Mouse (Mus musculus): ENCODE measurements at regions not wholly inside any gene's neighbourhood (a gene's known extent, or its start where the extent isn't known, plus 50 kb on each side); places are given as distances from the start of the nearest gene placed in this dataset.

- no peaks in the 10 kb centered on the region for H3K9me3 ChIP-seq (ENCODE audit: low read length)
- no peak for DNase-seq (ENCODE audit: low spot score)
- no peak for ATAC-seq
- H3K27me3 ChIP-seq (replicated peaks; ENCODE audit: insufficient read depth, low read length), result no peaks in the 10 kb centered on the region
- TF ChIP-seq EP300 (IDR thresholded peaks at IDR 0.05), result no peak
- no peak for TF ChIP-seq CTCF (IDR thresholded peaks at IDR 0.05)
- no peaks in the 10 kb centered on the region for H3K36me3 ChIP-seq (ENCODE audit: insufficient read depth, low read length)
- peaks cover 2% of the 10 kb centered on the region; the same call in 1 of the 2 replicates for H3K4me1 ChIP-seq (ENCODE audit: insufficient read depth, low read depth, low read length)
- WGBS, result 78% methylated on average over 10 of the region's 10 CpGs
- no peak overlapping the region for H3K4me2 ChIP-seq (replicated peaks; ENCODE audit: low read depth, low read length)
- H3K9ac ChIP-seq (replicated peaks; ENCODE audit: low read depth), result no peak overlapping the region
- H3K4me3 ChIP-seq (ENCODE audit: low read depth, low read length), result no peak overlapping the region
- H3K27ac ChIP-seq (ENCODE audit: low read length), result no peak overlapping the region
Measured at GRCm38 (mm10) chr2:72644151-72644843, 168.3 kb downstream of the Cdca7 start.

- 47% methylated on average over 5 of the region's 5 CpGs for WGBS
- no peak overlapping the region for H3K4me2 ChIP-seq (replicated peaks; ENCODE audit: low read depth, low read length)
- no peak overlapping the region for H3K27ac ChIP-seq (ENCODE audit: low read length)
- H3K36me3 ChIP-seq (ENCODE audit: insufficient read depth, low read length), result no peaks in the 10 kb centered on the region
- ATAC-seq, result no peak
- H3K27me3 ChIP-seq (replicated peaks; ENCODE audit: insufficient read depth, low read length), result no peaks in the 10 kb centered on the region
- H3K4me1 ChIP-seq (ENCODE audit: insufficient read depth, low read depth, low read length), result peaks cover 2% of the 10 kb centered on the region; the same call in 1 of the 2 replicates
- TF ChIP-seq CTCF (IDR thresholded peaks at IDR 0.05) (no peak), EP300 (IDR thresholded peaks at IDR 0.05) (no peak)
- no peak for DNase-seq (ENCODE audit: low spot score)
- H3K9me3 ChIP-seq (ENCODE audit: low read length), result no peaks in the 10 kb centered on the region
- no peak overlapping the region for H3K4me3 ChIP-seq (ENCODE audit: low read depth, low read length)
- no peak overlapping the region for H3K9ac ChIP-seq (replicated peaks; ENCODE audit: low read depth)
Measured at GRCm38 (mm10) chr2:72647642-72648041, 171.7 kb downstream of the Cdca7 start.

GRCm38 (mm10) chr2:72648294-72648693 lies 172.3 kb downstream of the Cdca7 start:
- no peak overlapping the region for H3K9ac ChIP-seq (replicated peaks; ENCODE audit: low read depth)
- no peak overlapping the region for H3K27ac ChIP-seq (ENCODE audit: low read length)
- DNase-seq (ENCODE audit: low spot score) (no peak), ATAC-seq (no peak)
- peaks cover 2% of the 10 kb centered on the region; the same call in 1 of the 2 replicates for H3K4me1 ChIP-seq (ENCODE audit: insufficient read depth, low read depth, low read length)
- no peaks in the 10 kb centered on the region for H3K9me3 ChIP-seq (ENCODE audit: low read length)
- no peak overlapping the region for H3K4me2 ChIP-seq (replicated peaks; ENCODE audit: low read depth, low read length)
- TF ChIP-seq CTCF (IDR thresholded peaks at IDR 0.05) (no peak), EP300 (IDR thresholded peaks at IDR 0.05) (no peak)
- H3K27me3 ChIP-seq (replicated peaks; ENCODE audit: insufficient read depth, low read length), result no peaks in the 10 kb centered on the region
- no peak overlapping the region for H3K4me3 ChIP-seq (ENCODE audit: low read depth, low read length)
- 47% methylated on average over 5 of the region's 5 CpGs for WGBS
- no peaks in the 10 kb centered on the region for H3K36me3 ChIP-seq (ENCODE audit: insufficient read depth, low read length)

GRCm38 (mm10) chr2:72655864-72656263 lies 179.9 kb downstream of the Cdca7 start:
- no peak for TF ChIP-seq EP300 (IDR thresholded peaks at IDR 0.05)
- peak; percentile 40 for TF ChIP-seq CTCF (IDR thresholded peaks at IDR 0.05)
- Histone ChIP-seq H3K9me3 (ENCODE audit: low read length) (no peaks in the 10 kb centered on the region), H3K27me3 (replicated peaks; ENCODE audit: insufficient read depth, low read length) (no peaks in the 10 kb centered on the region), H3K9ac (replicated peaks; ENCODE audit: low read depth) (no peak overlapping the region), H3K4me1 (ENCODE audit: insufficient read depth, low read depth, low read length) (no peaks in the 10 kb centered on the region), H3K4me3 (ENCODE audit: low read depth, low read length) (no peak overlapping the region), H3K4me2 (replicated peaks; ENCODE audit: low read depth, low read length) (no peak overlapping the region), H3K27ac (ENCODE audit: low read length) (no peak overlapping the region), H3K36me3 (ENCODE audit: insufficient read depth, low read length) (no peaks in the 10 kb centered on the region)
- DNase-seq (ENCODE audit: low spot score) (no peak), ATAC-seq (no peak)
- 75% methylated on average over 9 of the region's 9 CpGs for WGBS

- H3K27ac ChIP-seq (ENCODE audit: low read length), result peak overlapping the region; percentile 44
- ATAC-seq, result peak; percentile 85
- no peaks in the 10 kb centered on the region for H3K9me3 ChIP-seq (ENCODE audit: low read length)
- H3K4me3 ChIP-seq (ENCODE audit: low read depth, low read length), result no peak overlapping the region
- DNase-seq (ENCODE audit: low spot score), result peak; percentile 76
- H3K27me3 ChIP-seq (replicated peaks; ENCODE audit: insufficient read depth, low read length), result no peaks in the 10 kb centered on the region
- WGBS, result 51% methylated on average over 10 of the region's 10 CpGs
- H3K4me1 ChIP-seq (ENCODE audit: insufficient read depth, low read depth, low read length), result no peaks in the 10 kb centered on the region
- H3K36me3 ChIP-seq (ENCODE audit: insufficient read depth, low read length), result no peaks in the 10 kb centered on the region
- no peak overlapping the region for H3K9ac ChIP-seq (replicated peaks; ENCODE audit: low read depth)
- no peak overlapping the region for H3K4me2 ChIP-seq (replicated peaks; ENCODE audit: low read depth, low read length)
- TF ChIP-seq EP300 (IDR thresholded peaks at IDR 0.05) (0 out of 2 replicates have a peak, but pooled peaks have one; percentile 19), CTCF (IDR thresholded peaks at IDR 0.05) (no peak)
Measured at GRCm38 (mm10) chr2:72657101-72657920, 181.4 kb downstream of the Cdca7 start.

- ATAC-seq, result no peak
- Histone ChIP-seq H3K4me1 (ENCODE audit: insufficient read depth, low read depth, low read length) (no peaks in the 10 kb centered on the region), H3K27ac (ENCODE audit: low read length) (no peak overlapping the region), H3K36me3 (ENCODE audit: insufficient read depth, low read length) (no peaks in the 10 kb centered on the region), H3K4me3 (ENCODE audit: low read depth, low read length) (no peak overlapping the region), H3K27me3 (replicated peaks; ENCODE audit: insufficient read depth, low read length) (no peaks in the 10 kb centered on the region), H3K9ac (replicated peaks; ENCODE audit: low read depth) (no peak overlapping the region), H3K9me3 (ENCODE audit: low read length) (no peaks in the 10 kb centered on the region), H3K4me2 (replicated peaks; ENCODE audit: low read depth, low read length) (no peak overlapping the region)
- TF ChIP-seq EP300 (IDR thresholded peaks at IDR 0.05) (no peak), CTCF (IDR thresholded peaks at IDR 0.05) (no peak)
- no peak for DNase-seq (ENCODE audit: low spot score)
- 52% methylated on average over 7 of the region's 7 CpGs for WGBS
Measured at GRCm38 (mm10) chr2:72662396-72662795, 186.4 kb downstream of the Cdca7 start.
